Mouse (Mus musculus) forebrain, embryonic 11.5 days (tissue): ENCODE data around the gene Skiv2l. TPM values are rescaled to one million over a fixed set of nuclear protein-coding genes. Genes with fewer than 3 reads are reported as not detected.
"Not testable (repeated sequence)": the region's sequence is repeated elsewhere in the genome, so short reads cannot be mapped to it uniquely, and the experiment has no call there.

Experiments used
- ATAC-seq: fragments of 200-750 bp; cut with Nextera tagmentation; replicated peaks from 2 replicates; pipeline ENCODE4 v1.8.0; 2017; ENCODE audit warnings: moderate TSS enrichment; ENCODE audit not compliant: low FRiP score
- DNase-seq: peaks from one replicate; pipeline ENCODE4 v3.0.0-alpha.2; 2017; ENCODE audit warnings: low spot score
- H3K27ac ChIP-seq: fragments of 300-500 bp; sonication (generic); 2 replicates; pipeline ENCODE4 v1.5.1; 2014; ENCODE audit warnings: low read depth, low read length
- H3K27me3 ChIP-seq: fragments of 300-500 bp; sonication (generic); 2 replicates; pipeline ENCODE4 v1.6.1; 2014; ENCODE audit warnings: mild to moderate bottlenecking, low read length, mixed read lengths; ENCODE audit not compliant: control insufficient read depth, insufficient read depth
- H3K36me3 ChIP-seq: fragments of 300-500 bp; sonication (generic); 2 replicates; pipeline ENCODE4 v1.6.1; 2014; ENCODE audit warnings: mild to moderate bottlenecking, low read length, moderate library complexity, mixed read lengths; ENCODE audit not compliant: control insufficient read depth, insufficient read depth
- H3K4me1 ChIP-seq: fragments of 300-500 bp; sonication (generic); replicated peaks from 2 replicates; pipeline ENCODE4 v1.6.1; 2014; ENCODE audit warnings: low read length, mixed read lengths; ENCODE audit not compliant: control insufficient read depth, insufficient read depth
- H3K4me2 ChIP-seq: fragments of 300-500 bp; sonication (generic); 2 replicates; pipeline ENCODE4 v1.6.1; 2014; ENCODE audit warnings: low read depth, mild to moderate bottlenecking, low read length, moderate library complexity, mixed read lengths; ENCODE audit not compliant: severe bottlenecking
- H3K4me3 ChIP-seq: fragments of 300-500 bp; sonication (generic); 2 replicates; pipeline ENCODE4 v1.5.1; 2014; ENCODE audit warnings: low read depth, low read length
- H3K9ac ChIP-seq: fragments of 300-500 bp; sonication (generic); 2 replicates; pipeline ENCODE4 v1.6.1; 2014; ENCODE audit warnings: low read length
- H3K9me3 ChIP-seq: fragments of 300-500 bp; sonication (generic); 2 replicates; pipeline ENCODE4 v1.6.1; 2016; ENCODE audit warnings: low read length, mixed read lengths; ENCODE audit not compliant: control insufficient read depth
- WGBS: fragments of 180-500 bp; shearing (Covaris S2); extraction: QIAGEN DNeasy Blood & Tissue Kit; methylation state at CpG from one replicate; pipeline ENCODE4 v1.1.7; 2014; 5-methylcytosine and 5-hydroxymethylcytosine counted together
- polyA plus RNA-seq: library from polyadenylated mRNA; unstranded; fragments of >200 nt; fragmentation: Nextera tagmentation; extraction: Ambion mirVana; gene quantifications from 2 replicates; pipeline ENCODE4 v1.2.1, GENCODE M21; 2014

The Skiv2l gene
- polyA plus RNA-seq, 1 experiment from 2014 or later = 53.1 TPM

- not testable (repeated sequence) for H3K4me1 ChIP-seq, H3K4me3 ChIP-seq, H3K4me2 ChIP-seq, H3K27me3 ChIP-seq, H3K9me3 ChIP-seq, H3K9ac ChIP-seq, ATAC-seq, H3K36me3 ChIP-seq, H3K27ac ChIP-seq
- DNase-seq = peak; percentile 33
- WGBS = 95% methylated on average over 16 of the region's 16 CpGs
Observed at GRCm38 (mm10) chr17:34800781-34801305, 49.2 kb downstream of the Skiv2l start.

- Histone ChIP-seq H3K4me1 (no peaks in the 10 kb centered on the region), H3K36me3 (no peaks in the 10 kb centered on the region), H3K27ac (no peak overlapping the region), H3K27me3 (no peaks in the 10 kb centered on the region), H3K9ac (no peak overlapping the region), H3K4me2 (no peak overlapping the region), H3K4me3 (no peak overlapping the region), H3K9me3 (no peaks in the 10 kb centered on the region)
- ATAC-seq = no peak
- 89% methylated on average over 4 of the region's 4 CpGs for whole genome bisulfite sequencing
- peak; percentile 41 for DNase-seq
Observed at GRCm38 (mm10) chr17:34799531-34799925, 50.5 kb downstream of the Skiv2l start.

GRCm38 (mm10) chr17:34798866-34799530, 51.0 kb downstream of the Skiv2l start:
- H3K4me3 ChIP-seq = no peak overlapping the region
- no peak overlapping the region for H3K27ac ChIP-seq
- no peak overlapping the region for H3K9ac ChIP-seq
- no peaks in the 10 kb centered on the region for H3K4me1 ChIP-seq
- DNase-seq (peak; percentile 43), ATAC-seq (no peak)
- H3K9me3 ChIP-seq = no peaks in the 10 kb centered on the region
- no peaks in the 10 kb centered on the region for H3K27me3 ChIP-seq
- H3K4me2 ChIP-seq = no peak overlapping the region
- 97% methylated on average over 13 of the region's 17 CpGs for WGBS
- no peaks in the 10 kb centered on the region for H3K36me3 ChIP-seq

- H3K9ac ChIP-seq, H3K4me3 ChIP-seq, H3K4me2 ChIP-seq, H3K27ac ChIP-seq, H3K4me1 ChIP-seq, H3K9me3 ChIP-seq, H3K27me3 ChIP-seq, H3K36me3 ChIP-seq, ATAC-seq: not testable (repeated sequence)
- WGBS = 83% methylated on average over 7 of the region's 7 CpGs
- DNase-seq = peak; percentile 28
Observed at GRCm38 (mm10) chr17:34798071-34798470, 51.9 kb downstream of the Skiv2l start.

- ATAC-seq, H3K9ac ChIP-seq, H3K4me3 ChIP-seq, H3K27ac ChIP-seq, H3K9me3 ChIP-seq, H3K27me3 ChIP-seq, H3K4me1 ChIP-seq, H3K4me2 ChIP-seq, H3K36me3 ChIP-seq: not testable (repeated sequence)
- DNase-seq = peak; percentile 33
- 85% methylated on average over 10 of the region's 10 CpGs for WGBS
Observed at GRCm38 (mm10) chr17:34797211-34797995, 52.6 kb downstream of the Skiv2l start.

- ATAC-seq = no peak
Observed at GRCm38 (mm10) chr17:34796311-34797140, 53.5 kb downstream of the Skiv2l start.

GRCm38 (mm10) chr17:34795633-34796032, 54.4 kb downstream of the Skiv2l start:
- Histone ChIP-seq H3K27ac (no peak overlapping the region), H3K4me3 (no peak overlapping the region), H3K9ac (no peak overlapping the region), H3K27me3 (no peaks in the 10 kb centered on the region), H3K36me3 (no peaks in the 10 kb centered on the region), H3K4me1 (no peaks in the 10 kb centered on the region), H3K4me2 (no peak overlapping the region), H3K9me3 (no peaks in the 10 kb centered on the region)
- 66% methylated on average over 9 of the region's 9 CpGs for WGBS
- ATAC-seq (no peak), DNase-seq (peak; percentile 60)

More at GRCm38 (mm10) chr17:34796311-34797140, 53.5 kb downstream of the Skiv2l start:
- 80% methylated on average over 8 of the region's 8 CpGs for WGBS
- Histone ChIP-seq H3K27me3 (no peaks in the 10 kb centered on the region), H3K4me1 (no peaks in the 10 kb centered on the region), H3K9ac (no peak overlapping the region), H3K9me3 (no peaks in the 10 kb centered on the region), H3K36me3 (no peaks in the 10 kb centered on the region), H3K27ac (no peak overlapping the region), H3K4me2 (no peak overlapping the region), H3K4me3 (no peak overlapping the region)
- DNase-seq = no peak

- no peak overlapping the region for H3K4me2 ChIP-seq
- H3K4me1 ChIP-seq = no peaks in the 10 kb centered on the region
- ATAC-seq (no peak), DNase-seq (no peak)
- no peak overlapping the region for H3K27ac ChIP-seq
- H3K27me3 ChIP-seq = no peaks in the 10 kb centered on the region
- 88% methylated on average over 10 of the region's 10 CpGs for WGBS
- H3K9me3 ChIP-seq = no peaks in the 10 kb centered on the region
- H3K9ac ChIP-seq = no peak overlapping the region
- no peak overlapping the region for H3K4me3 ChIP-seq
- no peaks in the 10 kb centered on the region for H3K36me3 ChIP-seq
Observed at GRCm38 (mm10) chr17:34795016-34795415, 55.0 kb downstream of the Skiv2l start.
